Mouse (Mus musculus): ENCODE results near the gene Slc36a3.
"Not testable (repeated sequence)": the region's sequence is repeated elsewhere in the genome, so short reads cannot be mapped to it uniquely, and the experiment has no call there.

Slc36a3 gene

GRCm38 (mm10) chr11:55146855-55147254 is 4.7 kb downstream of the Slc36a3 start:
- no peak for ATAC-seq (ENCODE audit: low TSS enrichment)

DNA sequence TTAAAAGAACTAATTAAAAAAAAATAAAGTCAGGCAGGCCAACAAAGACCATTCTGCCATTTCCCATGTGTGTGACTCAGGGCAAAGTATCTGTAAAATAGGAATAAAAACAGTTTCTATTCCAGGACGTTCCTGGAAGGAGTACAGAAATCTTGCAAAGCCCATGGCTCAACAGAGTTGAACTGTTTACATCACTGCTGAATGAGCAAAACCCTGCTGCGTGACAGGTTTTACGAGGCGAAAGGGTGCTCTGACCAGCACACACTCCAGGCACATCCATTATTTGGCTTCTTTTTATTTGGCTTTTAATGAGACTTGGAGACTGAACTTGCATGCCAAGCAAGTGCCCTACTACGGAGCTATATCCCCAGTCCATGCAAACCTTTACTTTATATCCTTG is 7.5 kb downstream of the Slc36a3 start:
- ATAC-seq (ENCODE audit: low TSS enrichment): no peak

- no peak for ATAC-seq (ENCODE audit: low TSS enrichment)
These were observed 10.0 kb downstream of the Slc36a3 start for GRCm38 (mm10) chr11:55141502-55141901.

- no peak for ATAC-seq (ENCODE audit: low TSS enrichment)
These were observed 13.9 kb downstream of the Slc36a3 start for GRCm38 (mm10) chr11:55137646-55138045.

- ATAC-seq (ENCODE audit: low TSS enrichment): no peak; the same call in 1 of the 2 replicates
These were observed 14.5 kb downstream of the Slc36a3 start for GRCm38 (mm10) chr11:55136770-55137547.

DNA sequence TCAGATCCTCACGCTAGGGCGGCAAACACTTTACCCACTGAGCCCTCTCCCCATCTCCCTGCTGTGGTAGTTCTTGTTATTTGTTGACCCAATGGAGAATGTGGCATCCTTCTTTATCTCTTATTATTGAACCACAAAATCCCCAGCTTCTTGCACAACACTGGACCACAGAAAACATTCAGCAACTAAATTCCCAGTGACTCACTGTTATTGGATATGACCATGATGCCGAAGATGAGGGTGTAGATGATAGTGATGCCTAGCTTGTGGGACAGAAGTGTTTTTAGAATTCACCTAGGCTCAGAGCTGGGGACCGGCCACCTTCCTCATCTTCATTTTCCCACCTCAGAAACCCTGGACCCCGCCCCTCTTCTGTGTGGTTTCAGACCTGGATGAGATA is 16.6 kb downstream of the Slc36a3 start:
- ATAC-seq (ENCODE audit: low TSS enrichment): no peak

- ATAC-seq (ENCODE audit: low TSS enrichment): no peak
These were observed 17.1 kb downstream of the Slc36a3 start for GRCm38 (mm10) chr11:55134407-55134806.

- no peak for ATAC-seq (ENCODE audit: low TSS enrichment)
These were observed 18.3 kb downstream of the Slc36a3 start for GRCm38 (mm10) chr11:55133204-55133603.

- ATAC-seq (ENCODE audit: low TSS enrichment): no peak
These were observed 19.6 kb downstream of the Slc36a3 start for GRCm38 (mm10) chr11:55131946-55132345.

GRCm38 (mm10) chr11:55131077-55131742 is 20.3 kb downstream of the Slc36a3 start:
- ATAC-seq (ENCODE audit: low TSS enrichment): no peak

- no peak for ATAC-seq (ENCODE audit: low TSS enrichment)
These were observed 23.1 kb downstream of the Slc36a3 start for GRCm38 (mm10) chr11:55128411-55128810.

GRCm38 (mm10) chr11:55127937-55128336 is 23.6 kb downstream of the Slc36a3 start:
- peak; percentile 85 for ATAC-seq (ENCODE audit: low TSS enrichment)

GRCm38 (mm10) chr11:55126663-55127062 is 24.8 kb downstream of the Slc36a3 start:
- ATAC-seq (ENCODE audit: low TSS enrichment): no peak

GRCm38 (mm10) chr11:55121430-55121829 is 30.1 kb downstream of the Slc36a3 start:
- ATAC-seq (ENCODE audit: low TSS enrichment): no peak

DNA sequence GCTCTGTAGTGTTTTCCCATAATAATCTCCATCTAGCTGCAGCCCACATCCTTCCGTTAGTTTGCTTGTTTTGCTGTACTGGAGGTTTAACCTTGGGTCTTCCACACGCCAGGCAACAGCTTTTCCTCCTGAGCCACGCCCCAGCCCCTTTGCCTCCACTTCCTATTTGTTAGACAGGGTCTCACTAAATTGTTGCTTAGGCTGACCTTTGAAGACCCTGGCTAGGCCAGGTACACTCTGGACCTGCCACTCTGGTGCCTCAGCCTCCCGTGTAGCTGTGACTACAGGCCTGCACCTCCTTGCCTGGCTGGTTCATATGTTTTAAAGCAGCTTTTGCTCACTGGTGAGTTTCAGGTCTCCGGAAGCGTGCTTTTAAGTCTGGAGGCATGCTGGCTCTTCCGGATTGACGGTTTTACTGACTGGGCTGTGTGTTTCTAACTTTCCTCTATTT is 30.7 kb downstream of the Slc36a3 start:
- ATAC-seq (ENCODE audit: low TSS enrichment): no peak

- ATAC-seq (ENCODE audit: low TSS enrichment): no peak
These were observed 31.2 kb downstream of the Slc36a3 start for GRCm38 (mm10) chr11:55120279-55120678.

DNA sequence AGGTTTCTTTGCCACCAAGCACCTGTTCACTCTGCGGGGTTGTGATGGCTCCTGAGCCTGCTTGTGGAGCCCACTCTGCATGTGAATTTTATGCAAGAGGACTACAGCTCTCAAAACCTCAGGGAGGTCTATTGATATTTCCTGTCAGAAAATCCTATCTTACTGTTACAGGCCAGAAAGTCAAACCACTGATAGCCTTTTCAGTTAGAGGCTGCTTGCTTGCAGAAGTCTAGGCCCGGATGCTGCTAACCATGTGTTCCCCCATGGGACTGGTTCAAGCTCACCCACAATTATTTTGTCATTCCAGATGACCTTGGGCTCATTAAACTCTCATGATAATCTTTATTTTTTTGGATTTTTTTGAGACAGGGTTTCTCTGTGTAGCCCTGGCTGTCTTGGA is 34.5 kb downstream of the Slc36a3 start:
- ATAC-seq (ENCODE audit: low TSS enrichment): no peak

GRCm38 (mm10) chr11:55116004-55116403 is 35.5 kb downstream of the Slc36a3 start:
- ATAC-seq (ENCODE audit: low TSS enrichment): no peak

GRCm38 (mm10) chr11:55114291-55114690 is 37.2 kb downstream of the Slc36a3 start:
- ATAC-seq (ENCODE audit: low TSS enrichment): no peak

DNA sequence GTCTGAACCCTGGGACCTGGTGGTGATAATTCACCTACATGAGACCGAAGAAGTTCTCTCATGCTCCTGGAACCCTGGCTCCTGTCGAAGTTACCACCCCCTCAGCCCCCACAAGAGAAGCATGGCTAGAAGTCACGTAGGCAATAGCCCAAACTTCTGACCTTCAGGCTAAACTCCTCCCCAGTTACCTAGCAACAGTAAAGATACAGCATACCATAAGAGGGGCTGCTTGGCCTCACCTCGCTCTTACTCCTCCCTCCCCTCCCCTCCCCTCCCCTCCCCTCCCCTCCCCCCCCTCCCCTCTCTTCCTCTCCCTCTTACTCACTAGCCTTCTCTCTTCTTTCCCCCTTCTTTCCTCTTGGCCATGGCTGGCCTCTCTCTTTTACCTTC is 37.7 kb downstream of the Slc36a3 start:
- ATAC-seq (ENCODE audit: low TSS enrichment): not testable (repeated sequence)

DNA sequence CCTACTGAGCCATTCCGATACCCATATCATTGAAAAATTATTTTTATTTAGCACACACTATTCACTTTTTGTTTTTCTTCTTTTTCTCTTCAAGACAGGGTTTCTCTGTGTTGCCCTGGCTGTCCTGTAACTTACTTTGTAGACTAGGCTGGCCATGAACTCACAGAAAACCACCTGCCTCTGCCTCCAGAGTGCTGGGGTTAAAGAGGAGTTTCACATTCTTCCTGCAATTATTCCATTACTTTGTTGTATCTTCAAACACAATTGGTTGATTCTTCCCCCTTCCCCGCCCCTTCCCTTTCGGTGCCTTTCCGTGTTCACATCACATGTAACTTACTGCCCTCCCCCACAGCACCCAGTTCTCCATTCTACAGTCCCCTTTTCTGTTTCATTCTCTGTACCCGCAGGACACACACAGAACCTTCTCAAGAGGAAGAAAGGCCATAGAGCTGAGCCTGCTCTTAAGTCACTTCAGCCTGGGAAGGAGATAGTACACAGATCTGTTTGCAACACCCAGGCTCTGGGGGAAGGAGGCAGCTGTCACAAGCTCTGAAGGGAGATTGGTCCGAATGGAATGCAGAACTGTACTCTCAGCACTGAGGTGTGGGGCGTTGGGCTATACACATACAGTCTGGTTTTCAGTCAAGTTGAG is 38.2 kb downstream of the Slc36a3 start:
- ATAC-seq (ENCODE audit: low TSS enrichment): no peak; the same call in 1 of the 2 replicates

GRCm38 (mm10) chr11:55110566-55111169 is 40.8 kb downstream of the Slc36a3 start:
- ATAC-seq (ENCODE audit: low TSS enrichment): no peak
